Mouse (Mus musculus): ENCODE data around the gene Vmn2r111. TPM values are rescaled to one million over a fixed set of nuclear protein-coding genes. Genes with fewer than 3 reads are reported as not detected.
"Not testable (repeated sequence)": the region's sequence is repeated elsewhere in the genome, so short reads cannot be mapped to it uniquely, and the experiment has no call there.

Vmn2r111 gene
- polyA plus RNA-seq (2015; fragmentation: Nextera tagmentation; extraction: Ambion mirVana), result not detected in 2 replicates

DNA sequence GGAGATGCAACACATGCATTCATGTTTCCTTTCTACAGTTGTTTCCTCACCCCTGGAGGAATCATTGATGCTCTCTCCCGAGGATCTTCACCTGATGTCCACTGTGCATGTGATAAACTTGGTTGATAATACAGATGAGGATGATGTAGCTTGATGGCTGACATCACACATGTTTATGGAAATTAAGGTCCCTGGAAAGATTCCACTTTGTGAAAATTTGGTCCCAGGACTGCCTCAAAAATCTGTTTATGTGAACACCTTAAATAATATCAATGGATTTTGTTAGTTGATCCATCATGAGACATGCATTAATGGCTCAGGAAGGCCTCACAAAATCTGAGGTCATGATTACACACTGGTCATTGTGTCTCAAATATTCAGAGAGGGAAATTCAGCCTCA, at the start of gene Vmn2r111:
Gene Vmn2r111 (minus strand): TSS at position 101 of the 400 bp plus-strand sequence.
- 63% methylated on average over 1 of the region's 1 CpGs for WGBS
- not testable (repeated sequence) for H3K9me3 ChIP-seq; H3K4me1 ChIP-seq (replicated peaks); H3K27ac ChIP-seq (replicated peaks); H3K4me2 ChIP-seq; H3K36me3 ChIP-seq; ATAC-seq (ENCODE audit: low FRiP score, low read depth); H3K9ac ChIP-seq; H3K27me3 ChIP-seq; H3K4me3 ChIP-seq

DNA sequence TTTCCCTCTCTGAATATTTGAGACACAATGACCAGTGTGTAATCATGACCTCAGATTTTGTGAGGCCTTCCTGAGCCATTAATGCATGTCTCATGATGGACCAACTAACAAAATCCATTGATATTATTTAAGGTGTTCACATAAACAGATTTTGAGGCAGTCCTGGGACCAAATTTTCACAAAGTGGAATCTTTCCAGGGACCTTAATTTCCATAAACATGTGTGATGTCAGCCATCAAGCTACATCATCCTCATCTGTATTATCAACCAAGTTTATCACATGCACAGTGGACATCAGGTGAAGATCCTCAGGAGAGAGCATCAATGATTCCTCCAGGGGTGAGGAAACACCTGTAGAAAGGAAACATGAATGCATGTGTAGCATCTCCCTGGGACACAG, 27.4 kb upstream of the Vmn2r111 start, which contains the start of gene Vmn2r112:
Gene Vmn2r112 (plus strand): TSS at position 301 of the 400 bp plus-strand sequence.
- not testable (repeated sequence) for H3K27me3 ChIP-seq; H3K9ac ChIP-seq; H3K9me3 ChIP-seq; H3K4me1 ChIP-seq (replicated peaks); H3K36me3 ChIP-seq; H3K27ac ChIP-seq (replicated peaks); ATAC-seq (ENCODE audit: low FRiP score, low read depth); H3K4me3 ChIP-seq; H3K4me2 ChIP-seq

DNA sequence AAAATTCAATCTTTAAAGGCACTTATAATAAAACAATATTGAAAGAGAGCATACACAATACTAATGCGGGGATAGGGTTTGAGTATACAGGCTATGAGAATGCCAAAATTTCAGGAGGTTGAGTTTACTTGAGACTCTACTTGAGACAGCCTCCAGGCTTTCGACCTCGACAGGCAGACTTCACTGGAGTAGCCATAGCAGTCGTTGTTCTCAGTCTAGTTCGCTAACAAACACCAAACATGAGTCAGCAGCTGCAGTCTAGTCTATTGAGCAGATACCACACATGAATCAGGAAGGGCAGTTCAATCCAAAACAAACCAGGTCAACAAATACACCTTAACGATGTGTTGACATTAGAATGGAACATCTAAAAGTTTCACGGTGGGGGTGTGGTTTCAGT, 52.8 kb downstream of the Vmn2r111 start:
- H3K9me3 ChIP-seq; H3K4me2 ChIP-seq; ATAC-seq (ENCODE audit: low FRiP score, low read depth); H3K27me3 ChIP-seq; H3K4me1 ChIP-seq (replicated peaks); H3K9ac ChIP-seq; H3K4me3 ChIP-seq; H3K36me3 ChIP-seq; H3K27ac ChIP-seq (replicated peaks): not testable (repeated sequence)
- 90% methylated on average over 7 of the region's 7 CpGs for WGBS

DNA sequence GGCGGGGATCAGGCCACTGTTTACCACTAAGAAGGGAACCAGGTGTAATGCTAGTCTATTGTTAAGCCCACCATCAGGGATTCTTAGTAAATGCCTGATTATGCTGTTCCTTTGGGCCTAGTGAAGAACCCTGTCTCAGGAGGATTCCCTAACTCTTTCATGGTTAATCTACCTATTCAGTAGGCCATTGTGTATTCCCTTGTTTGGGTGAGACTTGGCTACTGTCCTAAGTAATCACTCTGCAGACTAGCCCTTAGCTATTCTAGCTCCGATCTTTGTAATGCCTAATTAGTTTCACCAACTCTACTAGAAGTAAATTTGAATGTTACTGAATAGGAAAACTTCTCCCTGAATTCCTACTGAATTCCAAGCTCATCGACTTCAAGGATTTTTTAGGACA, 53.2 kb downstream of the Vmn2r111 start:
- WGBS, result 79% methylated on average over 3 of the region's 3 CpGs
- not testable (repeated sequence) for ATAC-seq (ENCODE audit: low FRiP score, low read depth)

DNA sequence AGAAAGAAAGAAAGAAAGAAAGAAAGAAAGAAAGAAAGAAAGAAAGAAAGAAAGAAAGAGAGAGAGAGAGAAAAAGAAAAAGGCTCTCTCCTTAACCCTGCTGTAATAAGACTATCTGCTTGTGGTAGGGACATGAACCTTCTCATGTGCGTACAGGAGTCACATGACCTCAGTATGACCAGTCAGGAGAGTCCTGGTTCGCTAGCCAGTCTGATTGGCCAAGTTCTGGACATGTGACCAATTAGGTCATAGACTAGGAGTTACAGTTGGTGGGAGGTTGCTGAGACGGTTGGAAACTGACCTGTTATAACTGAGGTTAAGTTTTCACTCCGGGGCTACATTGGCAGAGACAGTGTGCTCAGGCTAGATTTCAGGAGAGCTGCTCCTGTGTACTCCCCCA, 76.2 kb downstream of the Vmn2r111 start:
- ATAC-seq (ENCODE audit: low FRiP score, low read depth), result no peak
- Histone ChIP-seq H3K4me1 (replicated peaks) (no peaks in the 10 kb centered on the region), H3K4me3 (no peak overlapping the region), H3K9ac (no peak overlapping the region), H3K36me3 (no peaks in the 10 kb centered on the region), H3K9me3 (peaks cover 7% of the 10 kb centered on the region; the same call in 1 of the 2 replicates), H3K27ac (replicated peaks) (no peak overlapping the region), H3K4me2 (no peak overlapping the region), H3K27me3 (no peaks in the 10 kb centered on the region)
- WGBS, result 80% methylated on average over 4 of the region's 4 CpGs

More for the DNA sequence above, 53.2 kb downstream of the Vmn2r111 start:
- H3K36me3 ChIP-seq; H3K4me3 ChIP-seq; H3K4me1 ChIP-seq (replicated peaks); H3K27me3 ChIP-seq; H3K27ac ChIP-seq (replicated peaks); H3K4me2 ChIP-seq; H3K9me3 ChIP-seq; H3K9ac ChIP-seq: not testable (repeated sequence)

Other genes with a start within 250 kb of the Vmn2r111 start
- gene Zfp944, start 212.1 kb downstream of the Vmn2r111 start, polyA plus RNA-seq (2015; fragmentation: Nextera tagmentation; extraction: Ambion mirVana), result 13.1 and 13.8 TPM in 2 replicates
- 7.6 and 9.9 TPM in 2 replicates for gene Zfp758, start 212.0 kb downstream of the Vmn2r111 start, polyA plus RNA-seq (2015; fragmentation: Nextera tagmentation; extraction: Ambion mirVana)
- gene Zfp946, start 149.3 kb downstream of the Vmn2r111 start, polyA plus RNA-seq (2015; fragmentation: Nextera tagmentation; extraction: Ambion mirVana), result 32.6 and 35.1 TPM in 2 replicates
- not detected in 2 replicates for gene Vmn2r112, start 27.5 kb upstream of the Vmn2r111 start, polyA plus RNA-seq (2015; fragmentation: Nextera tagmentation; extraction: Ambion mirVana)

Data from hindbrain, embryonic 15.5 days (tissue).